In the genomic region with DNA sequence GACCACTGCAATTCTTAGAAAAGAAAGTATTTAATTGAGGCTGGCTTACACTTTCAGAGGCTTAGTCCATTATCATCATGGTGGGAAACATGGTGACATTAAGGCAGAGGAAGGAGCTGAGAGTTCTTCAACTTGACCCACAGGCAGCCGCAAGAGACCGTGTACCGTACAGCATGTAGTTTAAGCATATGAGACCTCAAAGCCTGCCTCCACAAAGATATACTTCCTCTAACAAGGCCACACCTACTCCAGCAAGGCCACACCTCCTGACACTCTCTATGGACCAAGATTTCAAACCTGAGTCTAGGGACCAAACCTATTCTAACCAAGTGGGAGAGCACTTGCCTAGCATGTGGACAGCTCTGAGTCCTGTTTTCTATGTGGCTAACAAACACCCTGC, we compare ENCODE assay signal across 24 mouse cellular contexts. TPM values are rescaled to one million over a fixed set of nuclear protein-coding genes. Genes with fewer than 3 reads are reported as not detected.
DNase-seq lines count a peak whose midpoint lies in the region; ATAC-seq and TF ChIP-seq lines count a peak whose summit lies in the region.
"Had no signal": no experiment of that assay in that cellular context is flagged by ENCODE, and none has a peak within 500 bp of the region (broad histone marks: within the 10 kb centered on the region; RNA-seq: fewer than 3 reads in every experiment).

No protein-coding gene starts in this region.

- intact Hi-C loops in left cerebral cortex, adult 2 months (cut with DNase I) = no loop called here
- intact Hi-C loops in left cerebral cortex, postnatal 14 days (cut with DNase I) = no loop called here
- intact Hi-C loops in gastrocnemius, adult 2 months (cut with DNase I) = no loop called here

- ATAC-seq in megakaryocyte progenitor cell, adult 5-6 weeks (replicated peaks; ENCODE audit: poor library complexity) = peak; percentile 92
- ATAC-seq: forebrain, embryonic 16.5 days; hindbrain, postnatal 0 days; intestine, postnatal 0 days; midbrain, embryonic 13.5 days had no signal

- no peak for TF ChIP-seq CTCF in left cerebral cortex, adult 2 months (IDR thresholded peaks at IDR 0.05)
- no peak for TF ChIP-seq CTCF in gastrocnemius, adult 2 months (IDR thresholded peaks at IDR 0.05)

- H3K27ac ChIP-seq in left cerebral cortex, adult 2 months = peak overlapping the region; percentile 74; the same call in 1 of the 2 replicates
- no peak overlapping the region for H3K27ac ChIP-seq in gastrocnemius, adult 2 months
- H3K27ac ChIP-seq: embryonic facial prominence, embryonic 13.5 days; heart, embryonic 13.5 days; hindbrain, postnatal 0 days; kidney, embryonic 15.5 days; limb, embryonic 13.5 days; midbrain, embryonic 13.5 days; stomach, embryonic 15.5 days had no signal

- no peak overlapping the region for H3K4me3 ChIP-seq in left cerebral cortex, adult 2 months
- H3K4me3 ChIP-seq in gastrocnemius, adult 2 months = no peak overlapping the region
- H3K4me3 ChIP-seq: embryonic facial prominence, embryonic 13.5 days; heart, embryonic 13.5 days; kidney, embryonic 15.5 days; limb, embryonic 13.5 days; midbrain, embryonic 13.5 days; myocyte; stomach, embryonic 15.5 days had no signal

- DNase-seq in left cerebral cortex, adult 2 months (ENCODE audit: extremely low spot score in 1 of 2, low spot score in 2 of 2) = no peak
- DNase-seq in left cerebral cortex, postnatal 14 days (ENCODE audit: low spot score in 2 of 2) = no peak
- peak; percentile 11 for DNase-seq in thymus, postnatal 0 days (ENCODE audit: low spot score)
- DNase-seq in thymus, postnatal 4 days = no peak
- DNase-seq in gastrocnemius, adult 2 months = no peak
- no peak for DNase-seq in adrenal gland, postnatal 36 days
- DNase-seq: adrenal gland, adult 2 months; cerebellum, adult 9-11 months; kidney, postnatal 4 days; lung, adult 2 months; lung, postnatal 4 days; spleen, adult 18-20 months; thymus, adult 2 months had no signal

RNA-seq across cellular contexts. Expression of a gene that starts 19.3 kb away (rescaled TPM):
- 10 to 100 TPM; 76.7 to 89.5 TPM for total RNA-seq in left cerebral cortex, adult 2 months (2021)
- 10 to 100 TPM; 81.4 to 83.7 TPM for total RNA-seq in left cerebral cortex, postnatal 14 days (2021)
- polyA plus RNA-seq in thymus, postnatal 0 days (2015; fragmentation: Nextera tagmentation; extraction: Ambion mirVana) = 95.4 and 98.3 TPM in 2 replicates
- 43.2 and 49.1 TPM in 2 replicates for total RNA-seq in megakaryocyte progenitor cell, adult 5-6 weeks (2015)
- 44.0 and 55.6 TPM in 2 replicates for total RNA-seq in megakaryocyte progenitor cell, adult 5-6 weeks (2017)
- 10 to 100 TPM; 28.4 to 36.7 TPM for total RNA-seq in gastrocnemius, adult 2 months (2021)
- total RNA-seq in adrenal gland, postnatal 36 days (2021) = 100 to 1,000 TPM; 130 to 132 TPM

RNA-seq across cellular contexts. Expression of a gene that starts 19.5 kb away (rescaled TPM):
- total RNA-seq in left cerebral cortex, adult 2 months (2021) = 100 to 1,000 TPM; 132 to 144 TPM
- total RNA-seq in left cerebral cortex, postnatal 14 days (2021) = 100 to 1,000 TPM; 152 TPM
- 126 and 162 TPM in 2 replicates for polyA plus RNA-seq in thymus, postnatal 0 days (2015; fragmentation: Nextera tagmentation; extraction: Ambion mirVana)
- total RNA-seq in megakaryocyte progenitor cell, adult 5-6 weeks (2015) = 159 and 181 TPM in 2 replicates
- total RNA-seq in megakaryocyte progenitor cell, adult 5-6 weeks (2017) = 109 and 135 TPM in 2 replicates
- total RNA-seq in gastrocnemius, adult 2 months (2021) = 10 to 100 TPM; 61.3 to 62.4 TPM
- total RNA-seq in adrenal gland, postnatal 36 days (2021) = 100 to 1,000 TPM; 131 to 136 TPM

RNA-seq across cellular contexts. Expression of a gene that starts 49.7 kb away (rescaled TPM):
- total RNA-seq in left cerebral cortex, adult 2 months (2021) = under 1 TPM; 0.16 to 0.41 TPM
- under 1 TPM; 0.09 to 0.23 TPM for total RNA-seq in left cerebral cortex, postnatal 14 days (2021)
- 0.37 and 0.47 TPM in 2 replicates for polyA plus RNA-seq in thymus, postnatal 0 days (2015; fragmentation: Nextera tagmentation; extraction: Ambion mirVana)
- total RNA-seq in megakaryocyte progenitor cell, adult 5-6 weeks (2015) = 6.3 and 8.5 TPM in 2 replicates
- total RNA-seq in megakaryocyte progenitor cell, adult 5-6 weeks (2017) = 8.6 and 9.4 TPM in 2 replicates
- under 1 TPM; 0.08 TPM for total RNA-seq in gastrocnemius, adult 2 months (2021)
- under 1 TPM; 0.50 to 0.69 TPM for total RNA-seq in adrenal gland, postnatal 36 days (2021)

Comparison
In these comparisons a context has a peak if more than half of its experiments do, and no peak if none do; other contexts are left out.
1. RNA of a gene that starts 49.7 kb away (total RNA-seq): 6.3 to 9.4 TPM in megakaryocyte progenitor cell, adult 5-6 weeks; 0.50 to 0.69 TPM in adrenal gland, postnatal 36 days, 0.16 to 0.41 TPM in left cerebral cortex, adult 2 months, 0.09 to 0.23 TPM in left cerebral cortex, postnatal 14 days and 0.08 TPM in gastrocnemius, adult 2 months; every median in the first group is over 4 times any median in the second.